Mouse (Mus musculus) limb, embryonic 10.5 days (tissue): ENCODE data around the gene Scarb1. TPM values are rescaled to one million over a fixed set of nuclear protein-coding genes. Genes with fewer than 3 reads are reported as not detected.

Experiments
- DNase-seq: peaks from one replicate; pipeline ENCODE4 v3.0.0-alpha.2; 2017; ENCODE audit warnings: low spot score
- H3K27ac ChIP-seq: fragments of 300-500 bp; sonication (generic); 2 replicates; pipeline ENCODE4 v1.5.1; 2016; ENCODE audit warnings: mild to moderate bottlenecking
- H3K27me3 ChIP-seq: fragments of 300-500 bp; sonication (generic); 2 replicates; pipeline ENCODE4 v1.6.1; 2016; ENCODE audit warnings: low read depth, mild to moderate bottlenecking; ENCODE audit not compliant: poor library complexity, severe bottlenecking
- H3K36me3 ChIP-seq: fragments of 300-500 bp; sonication (generic); 2 replicates; pipeline ENCODE4 v1.6.1; 2016; ENCODE audit warnings: mild to moderate bottlenecking, moderate library complexity
- H3K4me1 ChIP-seq: fragments of 300-500 bp; sonication (generic); 2 replicates; pipeline ENCODE4 v1.6.1; 2016
- H3K4me3 ChIP-seq: fragments of 300-500 bp; sonication (generic); 2 replicates; pipeline ENCODE4 v1.5.1; 2016; ENCODE audit warnings: mild to moderate bottlenecking, moderate library complexity
- H3K9me3 ChIP-seq: fragments of 300-500 bp; sonication (generic); replicated peaks from 2 replicates; pipeline ENCODE4 v1.6.1; 2016; ENCODE audit warnings: mild to moderate bottlenecking
- WGBS: fragments of 180-500 bp; shearing (Covaris S2); methylation state at CpG from one replicate; pipeline ENCODE4 v1.1.7; 2016; 5-methylcytosine and 5-hydroxymethylcytosine counted together
- polyA plus RNA-seq: library from polyadenylated mRNA; unstranded; fragments of >200 nt; fragmentation: Nextera tagmentation; extraction: Ambion mirVana; gene quantifications from 2 replicates; pipeline ENCODE4 v1.2.1, GENCODE M21; 2016

The Scarb1 gene
- polyA plus RNA-seq, 1 experiment from 2014 or later = 43.5 TPM

DNA sequence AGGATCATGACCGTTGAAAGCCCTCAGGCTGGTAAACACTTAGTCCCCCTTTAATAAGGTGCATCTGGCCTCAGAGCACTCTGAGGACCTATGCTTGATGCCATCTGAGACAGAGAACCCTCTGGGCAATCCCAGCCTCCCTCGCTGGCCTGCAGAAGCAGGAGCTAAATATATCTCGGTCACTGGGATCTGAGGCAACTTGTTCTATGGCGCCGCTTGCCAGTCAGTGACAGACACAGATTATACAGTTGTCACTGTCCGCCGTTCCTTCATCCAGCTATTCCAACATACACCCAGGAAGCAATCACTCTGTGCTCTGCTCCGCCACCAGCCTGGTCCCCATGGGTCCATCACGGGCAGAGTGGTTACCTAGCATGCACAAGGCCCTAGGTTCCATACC is 74.8 kb downstream of the Scarb1 start:
- Histone ChIP-seq H3K4me1 (peaks cover 39% of the 10 kb centered on the region), H3K27me3 (peaks cover 5% of the 10 kb centered on the region; the same call in 1 of the 2 replicates), H3K36me3 (no peaks in the 10 kb centered on the region), H3K9me3 (no peaks in the 10 kb centered on the region), H3K4me3 (no peak overlapping the region), H3K27ac (peak overlapping the region; percentile 38; the same call in 1 of the 2 replicates)
- WGBS = 80% methylated on average over 9 of the region's 9 CpGs
- DNase-seq = no peak

DNA sequence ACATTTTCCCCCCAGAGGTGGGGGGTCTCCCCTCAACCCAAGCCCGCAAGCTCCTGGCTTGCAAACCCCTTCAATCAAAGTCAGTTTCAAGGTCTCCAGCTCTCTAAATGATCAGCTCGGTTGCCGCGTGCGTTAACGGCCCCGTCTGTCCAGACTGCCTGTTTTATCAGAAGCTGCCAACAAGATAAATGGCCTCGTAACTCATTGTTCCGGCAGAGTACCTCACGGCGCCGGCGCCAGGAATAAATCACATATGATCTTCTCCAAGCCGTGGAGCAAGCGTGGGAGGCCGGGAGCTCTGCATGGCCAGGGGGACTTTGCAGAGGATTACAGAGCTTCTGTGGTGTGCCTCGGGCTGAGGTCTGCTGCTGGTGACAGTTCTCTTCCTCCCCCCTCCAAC is 76.2 kb downstream of the Scarb1 start:
- no peak overlapping the region for H3K27ac ChIP-seq
- no peaks in the 10 kb centered on the region for H3K9me3 ChIP-seq
- 15% methylated on average over 17 of the region's 17 CpGs for WGBS
- H3K4me3 ChIP-seq = no peak overlapping the region
- DNase-seq = peak; percentile 66
- no peaks in the 10 kb centered on the region for H3K36me3 ChIP-seq
- H3K27me3 ChIP-seq = peaks cover 5% of the 10 kb centered on the region; the same call in 1 of the 2 replicates
- peaks cover 38% of the 10 kb centered on the region for H3K4me1 ChIP-seq

DNA sequence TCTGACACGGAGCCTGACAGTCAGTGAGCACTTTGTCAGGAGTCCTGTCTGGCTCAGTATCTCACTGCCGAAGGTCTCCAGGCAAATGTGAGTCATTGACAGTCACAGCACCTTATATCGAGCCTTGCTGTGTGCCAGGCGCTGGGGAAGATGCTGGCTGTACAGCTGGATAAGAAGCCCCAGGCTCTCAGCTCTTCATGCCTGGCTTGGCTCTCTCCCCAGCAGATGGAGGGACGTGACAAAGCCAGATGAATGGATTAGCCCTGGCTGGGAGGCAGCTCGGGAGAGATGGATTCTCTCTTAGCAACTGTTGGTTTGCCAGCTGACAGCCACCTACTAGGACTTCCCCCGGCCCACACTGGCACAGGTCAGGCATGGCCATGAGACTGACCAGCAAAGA is 78.3 kb downstream of the Scarb1 start:
- no peak overlapping the region for H3K4me3 ChIP-seq
- no peak overlapping the region for H3K27ac ChIP-seq

DNA sequence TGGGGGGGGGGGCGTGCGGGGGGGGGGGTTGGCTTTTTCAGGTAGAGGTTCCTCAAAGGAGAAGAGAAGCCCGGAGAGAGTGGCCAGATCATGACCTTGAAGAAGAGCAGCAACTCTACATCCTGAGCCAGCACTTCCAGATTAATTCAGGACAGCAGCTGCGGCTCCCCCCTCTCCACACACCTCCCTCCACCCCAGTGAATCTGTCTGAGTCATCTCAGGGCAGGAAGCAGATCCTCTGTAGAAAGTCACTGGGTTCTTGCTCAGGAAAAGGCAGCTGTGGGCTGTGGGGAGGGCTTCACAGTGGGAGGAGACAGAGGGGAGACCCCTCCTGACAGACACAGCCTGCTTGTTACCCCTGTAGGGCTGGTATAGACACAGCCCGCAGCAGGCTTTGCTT is 87.0 kb downstream of the Scarb1 start:
- Histone ChIP-seq H3K36me3 (no peaks in the 10 kb centered on the region), H3K4me3 (no peak overlapping the region), H3K9me3 (no peaks in the 10 kb centered on the region), H3K4me1 (peaks cover 17% of the 10 kb centered on the region), H3K27ac (0 out of 2 replicates have a peak overlapping the region, but pooled peaks have one; percentile 26), H3K27me3 (no peaks in the 10 kb centered on the region)
- 63% methylated on average over 5 of the region's 5 CpGs for WGBS
- no peak for DNase-seq

More for the DNA sequence above, 78.3 kb downstream of the Scarb1 start:
- Histone ChIP-seq H3K36me3 (no peaks in the 10 kb centered on the region), H3K27me3 (peaks cover 3% of the 10 kb centered on the region; the same call in 1 of the 2 replicates), H3K4me1 (peaks cover 35% of the 10 kb centered on the region), H3K9me3 (no peaks in the 10 kb centered on the region)
- DNase-seq = no peak
- 60% methylated on average over 7 of the region's 7 CpGs for WGBS

DNA sequence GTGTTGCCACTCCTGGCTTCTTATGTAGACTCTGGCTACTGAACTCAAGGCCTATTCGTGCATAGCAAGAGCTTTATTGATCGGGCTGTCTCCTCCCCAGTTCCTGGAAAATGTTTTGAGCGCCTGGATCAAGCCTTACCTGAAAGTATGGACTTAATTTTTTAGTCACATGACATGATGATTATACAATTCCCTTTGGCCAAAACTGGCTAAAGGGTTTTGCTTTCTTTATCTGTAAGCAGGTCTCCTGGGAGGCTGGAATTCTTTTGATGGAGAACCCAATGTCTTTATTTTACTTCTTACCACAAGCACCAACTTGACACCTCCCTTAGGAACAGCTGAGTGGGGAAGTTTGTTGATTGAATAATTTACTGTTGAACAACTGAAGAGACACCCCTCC is 87.4 kb downstream of the Scarb1 start:
- peaks cover 16% of the 10 kb centered on the region for H3K4me1 ChIP-seq
- H3K36me3 ChIP-seq = no peaks in the 10 kb centered on the region
- WGBS = 91% methylated on average over 3 of the region's 3 CpGs
- no peak overlapping the region for H3K27ac ChIP-seq
- no peak overlapping the region for H3K4me3 ChIP-seq
- no peaks in the 10 kb centered on the region for H3K27me3 ChIP-seq
- DNase-seq = no peak
- H3K9me3 ChIP-seq = no peaks in the 10 kb centered on the region

DNA sequence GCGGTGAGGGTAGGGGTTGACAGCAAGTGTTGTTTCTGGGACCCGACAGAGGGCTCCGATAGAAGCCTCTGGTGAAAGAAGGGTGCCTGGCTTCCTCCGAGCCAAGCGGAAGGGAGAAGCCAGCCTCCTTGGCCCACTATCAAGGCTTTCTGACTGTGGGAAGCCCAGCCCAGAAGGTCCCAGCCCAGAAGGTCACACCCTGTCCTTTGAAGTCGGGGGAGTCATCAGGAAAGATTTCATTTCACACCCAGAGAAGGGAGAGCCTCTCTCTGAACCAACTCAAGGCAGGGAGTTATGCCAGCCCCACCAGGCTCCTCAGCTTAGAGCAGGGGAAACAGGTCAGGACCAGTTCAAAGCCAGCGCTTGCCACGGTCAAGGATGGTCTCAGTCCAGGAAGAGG is 88.2 kb downstream of the Scarb1 start:
- H3K9me3 ChIP-seq = no peaks in the 10 kb centered on the region
- no peak overlapping the region for H3K27ac ChIP-seq
- no peak overlapping the region for H3K4me3 ChIP-seq
- no peak for DNase-seq
- H3K4me1 ChIP-seq = peaks cover 16% of the 10 kb centered on the region
- no peaks in the 10 kb centered on the region for H3K27me3 ChIP-seq
- H3K36me3 ChIP-seq = no peaks in the 10 kb centered on the region
- WGBS = 71% methylated on average over 8 of the region's 8 CpGs

DNA sequence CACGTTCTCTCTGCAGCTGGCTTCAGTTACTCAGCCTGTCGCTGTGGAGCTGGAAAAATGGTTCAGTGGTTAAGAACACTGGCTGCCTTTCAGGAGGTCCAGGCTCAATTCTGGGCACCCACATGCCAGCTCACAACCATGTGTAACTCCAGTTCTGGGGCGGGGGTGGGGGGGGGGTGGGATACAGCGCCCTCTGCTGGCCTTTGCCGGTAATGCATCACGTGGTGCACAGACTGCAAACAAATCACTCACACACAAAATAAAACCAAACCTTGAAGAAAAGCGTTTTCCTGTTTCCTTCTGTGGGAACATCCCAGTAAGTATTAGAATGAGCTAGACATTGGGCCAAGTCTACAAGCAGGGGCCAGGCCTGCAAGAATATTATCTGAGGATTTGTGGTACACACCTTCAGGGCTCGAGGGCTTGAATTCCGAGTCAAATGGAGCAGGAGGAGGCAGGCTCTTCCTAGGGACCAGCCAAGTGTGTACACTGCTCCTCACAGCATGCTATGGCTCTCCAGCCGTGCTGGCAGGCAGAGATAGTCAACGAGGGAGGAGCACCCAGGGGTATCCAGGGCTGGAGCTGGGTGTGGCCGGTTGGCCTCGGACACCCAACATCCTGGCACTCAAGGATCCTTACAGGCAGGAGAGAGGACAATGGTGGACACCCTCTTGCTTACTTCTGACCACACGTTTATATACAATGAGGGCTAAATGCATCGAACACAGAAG is 88.8 kb downstream of the Scarb1 start:
- Histone ChIP-seq H3K9me3 (no peaks in the 10 kb centered on the region), H3K4me3 (no peak overlapping the region), H3K27me3 (no peaks in the 10 kb centered on the region), H3K4me1 (peaks cover 16% of the 10 kb centered on the region), H3K36me3 (no peaks in the 10 kb centered on the region), H3K27ac (no peak overlapping the region)
- no peak for DNase-seq
- whole genome bisulfite sequencing = 59% methylated on average over 15 of the region's 15 CpGs

DNA sequence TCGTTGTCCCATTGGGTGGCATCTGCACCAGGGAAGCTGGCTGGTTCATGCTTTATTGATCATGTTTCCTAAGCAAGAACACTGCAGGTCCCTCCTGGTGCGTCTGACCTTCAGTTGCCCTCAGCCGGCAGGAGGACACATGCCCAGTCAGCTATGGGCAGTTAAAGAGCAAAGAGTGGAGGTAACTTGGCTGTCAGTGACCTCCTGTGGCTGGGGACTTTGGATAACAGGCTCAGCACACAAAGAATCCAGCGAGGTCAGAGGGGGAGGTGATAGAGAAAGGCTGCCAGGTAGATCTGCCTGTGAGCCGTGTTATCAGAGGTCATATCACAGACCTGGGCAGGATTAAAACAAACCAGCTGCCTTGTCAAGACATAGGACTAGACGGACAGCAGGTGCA is 91.7 kb downstream of the Scarb1 start:
- Histone ChIP-seq H3K27me3 (peaks cover 5% of the 10 kb centered on the region; the same call in 1 of the 2 replicates), H3K9me3 (no peaks in the 10 kb centered on the region), H3K36me3 (no peaks in the 10 kb centered on the region), H3K4me3 (no peak overlapping the region), H3K27ac (no peak overlapping the region), H3K4me1 (peaks cover 35% of the 10 kb centered on the region)
- no peak for DNase-seq
- WGBS = 44% methylated on average over 6 of the region's 6 CpGs

DNA sequence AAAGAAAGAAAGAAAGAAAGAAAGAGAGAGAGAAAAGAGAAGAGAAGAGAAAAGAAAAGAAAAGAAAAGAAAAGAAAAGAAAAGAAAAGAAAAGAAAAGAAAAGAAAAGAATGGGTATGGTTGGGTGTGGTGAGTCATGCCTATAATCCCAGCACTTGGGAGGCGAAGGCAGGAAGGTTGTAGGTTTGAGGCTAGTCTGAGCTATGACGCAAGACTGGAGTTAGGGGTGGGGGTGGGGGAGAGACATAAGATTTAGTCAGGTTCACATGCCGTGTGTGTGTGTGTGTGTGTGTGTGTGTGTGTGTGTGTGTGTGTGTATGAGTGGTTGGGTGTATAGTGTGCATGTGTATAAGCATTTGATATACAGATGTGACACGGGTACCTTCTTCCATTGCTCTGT is 94.2 kb downstream of the Scarb1 start:
- Histone ChIP-seq H3K4me3 (no peak overlapping the region), H3K27me3 (peaks cover 10% of the 10 kb centered on the region; the same call in 1 of the 2 replicates), H3K36me3 (no peaks in the 10 kb centered on the region), H3K27ac (no peak overlapping the region), H3K9me3 (no peaks in the 10 kb centered on the region), H3K4me1 (peaks cover 43% of the 10 kb centered on the region)
- WGBS = 93% methylated on average over 4 of the region's 4 CpGs
- no peak for DNase-seq

DNA sequence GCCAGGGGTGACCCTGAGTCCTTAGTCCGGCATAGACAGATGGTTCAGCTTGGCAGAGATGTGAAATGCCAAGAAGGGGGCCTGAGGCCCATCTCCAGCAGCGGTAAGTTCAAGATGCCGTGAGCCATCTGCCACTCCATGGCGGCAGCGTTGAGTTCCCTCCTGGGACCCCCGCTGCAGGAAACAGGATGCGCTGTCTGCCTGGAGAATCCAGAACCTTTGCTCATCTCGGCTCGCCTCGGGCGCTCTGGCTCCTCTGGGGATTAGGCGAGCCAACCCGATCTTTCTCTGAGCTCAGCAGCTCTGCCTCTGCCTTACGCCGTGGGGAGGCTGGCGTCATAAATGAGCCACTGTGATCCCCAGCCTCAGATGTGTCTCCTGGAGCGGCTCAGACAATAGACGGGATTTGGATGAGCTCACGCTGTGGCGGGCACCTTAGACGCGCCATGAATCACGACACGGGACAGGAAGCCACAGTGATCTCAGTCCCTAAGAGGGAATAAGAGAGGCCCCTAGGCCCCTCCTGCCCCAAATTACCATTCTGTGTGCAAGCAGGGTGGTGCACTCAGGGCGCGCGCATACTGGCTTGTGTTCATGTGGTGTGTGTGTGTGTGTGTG is 95.3 kb downstream of the Scarb1 start:
- WGBS = 5% methylated on average over 27 of the region's 27 CpGs
- Histone ChIP-seq H3K4me1 (peaks cover 49% of the 10 kb centered on the region), H3K36me3 (no peaks in the 10 kb centered on the region), H3K4me3 (peak overlapping the region; percentile 51), H3K27ac (peak overlapping the region; percentile 82), H3K9me3 (no peaks in the 10 kb centered on the region), H3K27me3 (peaks cover 15% of the 10 kb centered on the region; the same call in 1 of the 2 replicates)
- peak; percentile 59 for DNase-seq

DNA sequence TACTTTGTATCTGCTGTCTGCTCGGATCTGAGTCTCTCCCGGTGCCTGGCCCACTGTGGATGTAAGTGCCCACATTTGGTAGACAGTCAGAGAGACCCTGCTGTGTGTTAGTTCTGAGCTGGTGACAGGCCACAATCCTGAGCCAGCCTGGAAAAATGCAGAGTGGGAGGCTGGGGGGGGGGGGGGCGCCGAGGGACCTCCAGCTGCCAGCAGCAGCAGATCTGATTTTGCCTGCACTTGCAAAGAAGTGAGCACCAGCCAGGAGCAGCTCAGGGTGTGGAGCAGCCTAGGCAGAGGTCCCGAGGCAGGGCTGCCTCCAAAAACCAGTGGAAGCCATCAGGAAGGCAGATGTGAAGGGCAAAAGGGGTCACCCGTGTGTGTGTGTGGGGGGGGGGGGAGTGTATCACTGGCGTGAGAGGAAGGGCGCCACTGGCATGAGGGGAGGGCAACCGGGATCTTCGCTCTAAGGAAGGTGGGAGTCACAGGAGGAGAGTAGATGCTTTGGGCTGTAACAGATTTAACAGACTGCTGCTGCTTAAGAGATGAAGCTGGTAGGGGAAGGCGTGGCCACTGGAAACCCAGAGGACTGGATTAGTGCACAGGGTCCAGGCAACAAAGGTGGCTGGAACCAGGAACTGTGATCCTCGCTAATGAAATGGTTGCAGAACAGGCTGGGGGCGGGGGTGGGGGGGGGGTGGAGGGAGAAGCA is 95.9 kb downstream of the Scarb1 start:
- DNase-seq = peak; percentile 56
- H3K9me3 ChIP-seq = no peaks in the 10 kb centered on the region
- H3K27ac ChIP-seq = peak overlapping the region; percentile 82
- WGBS = 9% methylated on average over 13 of the region's 13 CpGs
- H3K4me3 ChIP-seq = peak overlapping the region; percentile 51
- peaks cover 15% of the 10 kb centered on the region; the same call in 1 of the 2 replicates for H3K27me3 ChIP-seq
- peaks cover 55% of the 10 kb centered on the region for H3K4me1 ChIP-seq
- H3K36me3 ChIP-seq = no peaks in the 10 kb centered on the region

DNA sequence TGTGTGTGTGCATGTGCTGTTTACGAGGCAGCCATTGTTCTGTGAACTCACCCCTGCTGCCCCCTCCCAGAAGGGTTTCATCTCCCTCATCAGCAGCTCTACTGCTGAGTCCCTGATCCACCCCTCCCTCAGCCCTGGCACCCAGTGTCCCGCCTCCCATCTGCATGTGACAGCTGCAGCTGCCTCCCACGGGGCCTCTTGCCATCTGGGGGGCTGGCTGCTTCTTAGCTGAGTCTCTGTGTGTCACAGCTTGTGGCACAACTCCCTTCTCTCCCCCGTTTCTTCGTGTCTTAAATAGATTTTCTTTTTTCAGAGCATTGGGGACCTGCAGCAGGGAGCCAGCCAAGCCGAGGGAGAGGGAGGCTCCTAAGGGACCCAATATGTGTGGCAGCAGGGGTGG is 97.0 kb downstream of the Scarb1 start:
- peaks cover 15% of the 10 kb centered on the region; the same call in 1 of the 2 replicates for H3K27me3 ChIP-seq
- peak overlapping the region; percentile 82 for H3K27ac ChIP-seq
- 61% methylated on average over 6 of the region's 6 CpGs for WGBS
- no peak for DNase-seq
- no peaks in the 10 kb centered on the region for H3K9me3 ChIP-seq
- no peaks in the 10 kb centered on the region for H3K36me3 ChIP-seq
- peaks cover 47% of the 10 kb centered on the region for H3K4me1 ChIP-seq
- no peak overlapping the region for H3K4me3 ChIP-seq

DNA sequence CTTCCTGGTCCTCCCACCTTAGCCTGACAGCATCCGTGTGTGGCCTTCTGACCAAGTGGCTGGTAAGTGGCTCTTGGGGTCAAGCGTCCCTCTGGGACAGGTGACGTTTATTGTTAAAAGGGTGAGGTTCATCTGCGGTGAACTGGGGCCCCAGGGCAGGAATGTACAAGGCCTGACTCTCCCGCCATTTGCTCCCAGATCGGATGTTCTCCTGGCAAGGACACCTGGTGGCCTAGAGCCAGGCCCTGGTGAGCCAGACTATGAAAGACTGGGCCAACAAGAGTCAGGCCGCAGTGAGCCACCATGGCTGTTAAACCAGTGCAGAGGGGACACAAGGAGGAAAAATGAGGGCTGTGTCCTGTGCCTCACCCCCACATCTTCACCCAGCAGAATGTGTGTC is 98.8 kb downstream of the Scarb1 start:
- Histone ChIP-seq H3K27ac (peak overlapping the region; percentile 61; the same call in 1 of the 2 replicates), H3K4me3 (no peak overlapping the region), H3K9me3 (no peaks in the 10 kb centered on the region), H3K4me1 (peaks cover 52% of the 10 kb centered on the region), H3K36me3 (no peaks in the 10 kb centered on the region), H3K27me3 (peaks cover 15% of the 10 kb centered on the region; the same call in 1 of the 2 replicates)
- 52% methylated on average over 7 of the region's 7 CpGs for WGBS
- no peak for DNase-seq
